Mouse (Mus musculus) T-cell, adult 2 months (primary cell): ENCODE data around the gene Yipf1.

ENCODE experiments used
- DNase-seq: peaks from one replicate; pipeline ENCODE4 v3.0.0; 2022; ENCODE audit warnings: low spot score

The Yipf1 gene

GRCm38 (mm10) chr4:107313690-107314478, at the start of gene Yipf1:
Gene Yipf1, plus strand, starts transcription at chr4:107314363.
- peak; percentile 86 for DNase-seq

DNA sequence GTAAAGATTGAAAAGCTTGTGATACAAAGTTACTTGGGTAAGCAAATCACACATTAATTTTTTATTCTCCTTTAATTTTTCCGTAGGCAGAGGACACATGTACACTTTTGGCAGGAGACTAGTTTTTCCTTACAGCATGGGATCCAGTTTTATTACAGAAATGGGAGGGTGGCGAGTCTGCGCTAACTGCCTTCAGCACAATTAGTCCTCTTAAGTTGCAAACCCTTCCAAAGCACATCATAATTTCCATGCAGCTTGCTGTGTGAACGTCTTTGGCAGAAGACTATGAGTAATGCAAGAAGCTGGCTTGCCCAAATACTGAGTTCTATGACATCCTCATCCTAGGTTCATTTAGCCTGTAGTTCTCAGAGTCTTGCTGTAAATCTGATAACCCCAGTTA, 40.5 kb upstream of the Yipf1 start:
- DNase-seq, result no peak

DNA sequence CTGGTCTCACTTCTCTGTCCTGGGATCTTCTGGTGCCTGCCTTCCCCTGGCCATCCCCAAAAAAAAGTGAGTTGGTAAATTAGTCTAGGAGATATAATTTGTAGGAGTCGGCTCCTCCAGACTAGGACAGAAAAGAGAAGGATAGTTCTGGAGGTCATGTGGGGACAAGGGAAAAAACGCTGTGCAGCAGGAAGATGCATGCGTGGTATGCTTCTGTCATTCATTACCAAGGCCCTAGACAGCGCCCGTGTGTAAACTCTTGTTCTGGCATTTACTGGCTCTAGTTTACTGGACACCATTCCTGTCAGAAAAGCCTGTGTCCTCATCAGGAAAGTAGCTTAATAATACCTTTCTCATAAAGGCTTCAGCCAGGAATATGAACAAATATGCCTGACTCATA, 39.7 kb upstream of the Yipf1 start:
- DNase-seq, result no peak

DNA sequence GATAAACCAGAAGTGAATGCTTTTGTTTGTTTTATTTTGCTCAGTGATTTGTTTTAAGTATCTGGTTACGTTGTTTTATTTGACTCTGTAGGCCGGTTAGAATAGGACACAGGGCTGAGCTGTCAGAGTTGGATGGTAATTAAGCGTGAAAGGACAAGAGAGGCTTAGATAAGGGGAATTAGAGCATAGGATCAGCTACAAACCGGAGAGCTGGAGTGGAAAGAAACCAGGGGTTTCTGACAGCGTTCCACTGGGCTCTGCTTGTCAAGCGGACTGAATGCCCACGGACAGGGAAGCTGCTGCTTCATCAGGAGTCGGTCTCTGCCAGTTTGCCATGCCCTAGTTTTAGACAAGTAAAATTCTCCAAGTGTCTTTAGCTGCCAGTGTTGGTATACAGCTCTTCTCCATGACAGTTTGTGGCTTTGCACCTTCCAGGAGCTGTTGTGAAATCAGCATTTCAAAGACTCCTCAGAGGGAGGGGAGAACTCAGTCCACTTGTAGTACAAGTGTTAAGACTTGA, 35.9 kb upstream of the Yipf1 start:
- DNase-seq, result no peak

DNA sequence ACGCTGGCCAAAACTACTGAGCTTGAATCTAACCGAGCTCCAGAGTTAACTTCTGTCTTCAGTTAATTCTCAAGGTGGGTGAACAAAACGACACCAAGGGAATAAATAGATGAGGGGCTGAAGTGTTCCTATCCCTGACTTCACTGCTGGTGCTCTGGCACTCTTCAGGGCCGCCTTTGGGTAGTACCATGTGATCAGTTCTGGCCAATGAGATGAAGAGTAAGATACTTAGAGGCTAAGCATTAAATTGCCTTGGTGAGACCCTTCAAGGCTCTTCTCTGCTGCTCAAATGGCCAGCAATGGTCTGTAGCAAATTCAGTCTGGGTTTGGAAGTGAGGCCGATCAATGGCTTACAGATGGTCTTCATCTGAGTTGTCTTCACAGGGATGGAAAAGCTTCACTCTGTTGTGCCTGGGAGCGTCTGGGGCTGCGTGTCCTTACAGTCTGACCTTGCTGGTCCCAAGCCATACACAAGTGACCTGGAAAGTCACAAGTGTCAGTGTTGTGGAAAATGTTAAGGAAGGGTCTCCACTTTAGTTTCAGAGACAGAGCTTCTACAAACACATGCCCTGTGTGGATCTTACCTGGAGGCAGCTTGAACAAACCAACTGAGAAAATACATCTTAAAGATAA, 33.2 kb upstream of the Yipf1 start:
- DNase-seq, result no peak

DNA sequence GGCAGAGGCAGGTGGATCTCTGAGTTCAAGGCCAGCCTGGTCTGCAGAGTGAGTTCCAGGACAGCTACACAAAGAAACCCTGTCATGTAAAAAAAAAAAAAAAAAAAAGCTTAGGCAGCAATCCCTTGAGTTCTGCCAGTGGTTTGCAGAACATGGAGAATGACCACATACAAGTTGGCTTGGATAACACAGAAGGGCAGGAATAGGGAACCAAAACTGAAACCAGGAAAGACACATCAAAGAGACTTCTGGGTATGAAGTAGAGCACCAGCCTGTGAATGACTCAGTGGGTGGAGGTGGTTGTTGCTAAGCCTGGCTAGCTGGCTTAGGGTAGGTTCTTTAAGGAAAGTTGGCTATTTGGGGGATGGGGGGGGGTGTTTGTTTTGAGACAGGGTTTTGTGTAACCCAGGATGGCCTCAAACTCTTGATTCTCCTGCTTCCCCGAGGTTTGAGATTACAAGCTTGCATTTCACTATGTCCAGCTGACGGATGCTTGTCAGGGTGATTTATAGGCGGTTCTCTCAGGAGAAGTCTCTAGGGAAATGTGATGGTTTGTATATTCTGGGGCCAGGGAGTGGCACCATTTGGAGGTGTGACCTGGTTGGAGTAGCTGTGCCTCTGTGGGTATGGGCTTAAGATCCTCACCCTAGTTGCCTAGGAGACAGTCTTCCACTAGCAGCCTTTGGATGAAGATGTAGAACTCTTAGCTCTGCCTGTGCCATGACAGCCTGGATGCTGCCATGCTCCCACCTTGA, 28.5 kb upstream of the Yipf1 start:
- DNase-seq, result no peak

DNA sequence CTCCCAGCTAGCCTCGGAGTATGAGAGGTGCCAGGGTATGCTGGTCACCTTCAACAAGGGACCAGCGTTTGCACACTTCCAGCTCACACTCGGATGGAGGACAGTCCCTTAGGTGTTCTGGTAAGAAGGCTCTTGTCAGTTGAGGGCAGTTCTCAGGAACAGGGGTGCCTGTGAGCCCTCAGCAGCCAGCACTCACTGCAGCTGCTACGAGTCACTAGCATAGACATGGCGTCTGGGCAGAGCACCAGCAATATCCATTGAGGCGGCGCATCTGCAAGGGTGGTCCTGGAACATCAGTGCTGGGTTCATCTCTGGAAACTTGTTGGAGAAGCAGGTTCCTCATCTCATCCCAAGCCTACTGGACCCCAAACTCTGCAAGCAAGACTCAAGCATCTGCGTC, 27.8 kb upstream of the Yipf1 start:
- no peak for DNase-seq

DNA sequence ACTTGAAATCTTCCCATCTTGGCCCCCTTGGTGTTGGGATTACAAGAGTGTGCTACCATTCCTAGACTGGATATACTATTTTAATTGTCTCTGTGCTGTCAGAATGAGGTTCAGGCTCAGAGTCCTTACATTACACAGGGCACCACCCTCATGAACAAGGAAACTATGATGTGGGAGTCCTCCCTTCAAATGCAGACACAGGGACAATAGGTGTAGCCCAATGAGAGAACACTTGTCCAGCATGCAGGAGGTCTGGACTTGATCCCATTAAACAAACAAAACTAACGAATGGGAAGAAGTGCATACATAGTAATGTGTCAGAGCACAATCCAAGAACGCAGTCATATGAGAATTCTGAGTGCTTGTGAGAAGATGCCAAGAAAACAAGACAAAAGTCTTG, 26.6 kb upstream of the Yipf1 start:
- no peak for DNase-seq

GRCm38 (mm10) chr4:107291611-107292272, 22.4 kb upstream of the Yipf1 start:
- no peak for DNase-seq

DNA sequence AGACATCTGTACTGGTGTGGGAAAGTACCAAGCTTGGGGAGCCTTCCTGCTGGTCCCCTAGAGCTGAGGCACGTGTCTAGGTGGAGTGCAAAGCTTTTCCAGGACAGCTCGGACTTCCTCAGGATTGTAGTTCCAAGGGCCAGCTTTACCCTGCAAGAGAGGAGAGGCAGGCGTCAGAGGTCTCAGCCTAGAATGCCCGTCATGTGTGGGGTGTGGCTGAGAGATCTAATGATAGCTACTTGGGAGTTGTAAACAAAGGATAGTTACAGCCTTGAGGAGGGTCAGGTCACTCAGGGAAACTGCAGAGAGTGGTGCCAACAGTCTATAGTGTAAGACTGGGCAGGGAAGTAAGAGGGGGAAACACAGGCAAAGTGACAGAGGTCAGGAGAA, 21.9 kb upstream of the Yipf1 start:
- DNase-seq, result no peak

DNA sequence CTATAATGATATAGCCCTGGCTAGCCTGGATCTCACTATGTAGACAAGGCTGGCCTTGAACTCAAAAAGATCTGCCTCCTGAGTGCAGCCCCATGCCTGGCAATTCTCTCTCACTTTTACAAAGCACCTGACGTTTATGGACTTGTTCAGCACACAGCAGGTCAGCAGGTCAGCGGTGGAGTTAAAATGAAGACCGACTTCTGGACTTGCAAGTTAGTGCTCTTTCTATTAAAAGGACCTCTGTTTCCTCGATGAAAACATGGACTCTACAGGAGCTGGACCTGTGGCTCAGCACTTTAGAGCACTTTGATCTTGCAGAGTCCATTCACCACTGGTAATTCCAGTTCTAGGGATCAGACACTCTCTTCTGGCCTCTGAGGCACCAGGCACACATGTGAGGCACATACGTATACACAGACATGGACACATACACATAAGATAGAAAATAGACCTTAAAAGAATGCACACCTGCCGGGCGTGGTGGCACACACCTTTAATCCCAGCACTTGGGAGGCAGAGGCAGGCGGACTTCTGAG, 16.0 kb upstream of the Yipf1 start:
- no peak for DNase-seq

DNA sequence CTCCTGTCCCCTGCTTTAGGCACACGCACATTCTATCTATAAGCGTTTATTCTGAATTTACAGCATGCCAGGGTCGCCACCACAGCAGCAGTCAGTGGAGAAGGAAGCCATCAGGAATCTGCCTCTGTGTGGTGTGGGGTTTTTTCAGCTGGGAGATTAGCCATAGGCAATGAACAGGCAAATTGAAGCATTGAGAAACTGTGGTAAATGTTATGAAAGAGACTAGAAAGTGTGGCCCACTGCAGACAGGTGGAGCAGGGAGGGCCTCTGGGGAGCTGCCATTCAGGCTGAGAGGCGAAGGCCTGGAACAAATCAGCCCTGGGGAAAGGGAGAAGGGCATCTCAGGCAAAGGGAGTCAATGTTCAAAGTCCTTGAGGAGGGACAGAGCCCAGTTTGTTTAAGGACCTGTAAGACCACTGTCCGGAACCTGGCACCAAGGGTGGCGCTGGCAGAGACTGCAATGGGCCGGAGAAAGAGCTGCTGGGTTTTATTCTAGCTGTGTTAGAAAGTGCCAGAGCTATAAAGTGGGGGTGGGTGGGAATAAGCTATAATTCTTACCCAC, 14.3 kb upstream of the Yipf1 start:
- DNase-seq, result no peak

DNA sequence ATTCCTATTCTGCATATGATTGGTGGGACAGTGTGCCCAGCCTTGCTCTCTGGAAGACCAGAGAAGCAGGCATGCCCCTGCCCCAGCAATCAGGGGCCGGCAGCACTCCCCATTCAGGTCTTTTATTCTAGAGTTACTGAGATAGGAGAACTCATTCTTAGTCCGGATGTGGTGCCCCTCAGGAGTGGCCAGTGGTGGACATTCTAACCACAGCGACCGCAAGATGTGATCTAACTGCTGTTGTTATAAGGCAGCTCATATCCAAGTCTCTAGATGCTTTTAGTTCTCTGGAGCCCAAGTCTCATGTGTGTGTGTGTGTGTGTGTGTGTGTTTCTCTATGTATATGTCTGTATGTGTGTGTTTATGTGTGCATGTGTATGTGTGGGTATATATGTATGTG, 13.8 kb upstream of the Yipf1 start:
- no peak for DNase-seq

GRCm38 (mm10) chr4:107300902-107301555, 13.1 kb upstream of the Yipf1 start:
- DNase-seq, result no peak

DNA sequence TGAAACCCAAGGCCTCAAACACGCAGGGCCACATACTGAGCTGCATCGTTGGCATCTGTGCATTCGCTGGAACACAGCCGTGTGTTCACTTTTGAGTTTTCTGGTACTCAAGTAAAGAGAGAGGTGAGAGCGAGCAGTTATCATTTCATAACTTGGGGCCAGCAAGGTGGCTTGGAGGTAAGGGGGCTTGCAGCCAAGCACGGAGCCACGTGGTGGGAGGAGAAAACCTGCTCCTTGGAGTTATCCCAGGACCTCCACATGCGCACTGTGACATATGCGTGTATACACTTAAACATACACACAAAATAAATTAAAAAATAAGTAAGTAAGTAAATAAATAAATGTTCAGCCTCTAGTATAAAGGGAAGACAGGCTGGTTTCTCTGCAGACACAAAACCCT, 11.9 kb upstream of the Yipf1 start:
- DNase-seq, result no peak

- DNase-seq, result no peak
These were observed 11.3 kb upstream of the Yipf1 start for GRCm38 (mm10) chr4:107302832-107303231.

GRCm38 (mm10) chr4:107303531-107303930, 10.6 kb upstream of the Yipf1 start:
- no peak for DNase-seq

GRCm38 (mm10) chr4:107306966-107307365, 7.2 kb upstream of the Yipf1 start, which contains the start of gene Dio1:
Gene Dio1, minus strand, starts transcription at chr4:107307169.
- DNase-seq, result no peak

GRCm38 (mm10) chr4:107314479-107314805, 279 bp downstream of the Yipf1 start:
- DNase-seq, result no peak

DNA sequence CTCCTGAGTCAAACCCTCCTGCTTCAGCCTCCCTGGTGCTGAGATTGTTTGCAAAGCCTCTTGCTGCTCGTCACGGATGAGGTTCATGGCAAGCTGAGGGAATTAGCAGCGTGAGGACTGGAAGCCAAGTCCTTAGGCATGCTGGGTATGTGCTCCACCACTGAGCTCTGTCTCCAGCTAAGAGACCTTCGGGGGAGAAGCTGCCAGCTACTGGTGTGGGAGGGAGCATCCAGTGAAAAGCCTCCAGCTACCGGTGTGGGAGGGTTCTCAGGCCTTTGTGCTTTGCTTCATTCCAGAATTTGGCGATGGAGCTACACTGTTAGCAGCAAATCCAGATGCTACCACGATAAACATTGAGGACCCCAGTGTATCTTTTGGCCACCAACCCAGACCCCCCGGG, 4.5 kb downstream of the Yipf1 start:
- DNase-seq, result no peak

- no peak for DNase-seq
These were observed 6.9 kb downstream of the Yipf1 start for GRCm38 (mm10) chr4:107321041-107321440.
